Mouse (Mus musculus): ENCODE data around the gene Olfr283. TPM values are rescaled to one million over a fixed set of nuclear protein-coding genes. Genes with fewer than 3 reads are reported as not detected.

Olfr283 gene
- not detected for polyA plus RNA-seq (2014; fragmentation: Illumina TruSeq; extraction: RNeasy Lipid Tissue Mini Kit (QIAGEN cat#74804); ENCODE audit: low replicate concordance)

DNA sequence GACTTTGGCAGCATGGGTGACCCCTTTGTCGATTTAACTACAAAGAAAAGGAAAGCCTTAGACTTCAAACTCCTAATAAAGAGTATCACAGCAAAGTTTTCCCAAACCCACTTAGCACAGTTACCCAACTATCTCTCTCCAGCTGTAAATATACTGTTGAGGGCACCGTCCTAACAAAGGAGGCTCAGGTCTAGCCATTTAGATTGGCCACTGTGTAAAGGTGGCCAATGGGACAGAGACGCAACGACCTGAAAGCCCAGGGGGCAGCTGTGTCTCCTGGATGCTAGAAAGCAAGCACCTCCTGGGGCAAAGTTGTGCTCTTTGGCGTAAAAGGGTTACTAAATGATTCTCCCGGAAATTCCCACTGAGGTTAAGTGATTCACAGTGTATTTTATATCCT is at the start of gene Olfr283:
TSS of gene Olfr283 (minus strand) at position 101 of the 400 bp plus-strand sequence.

GRCm38 (mm10) chr15:98340887-98341286 is 39.9 kb downstream of the Olfr283 start, which contains the start of gene Olfr284:
Gene Olfr284, minus strand, starts transcription at chr15:98340987.

Other genes with a start within 250 kb of the Olfr283 start
- gene Asb8, start 215.3 kb downstream of the Olfr283 start, polyA plus RNA-seq (2014; fragmentation: Illumina TruSeq; extraction: RNeasy Lipid Tissue Mini Kit (QIAGEN cat#74804); ENCODE audit: low replicate concordance) = 21.4 TPM
- gene Ccdc184, start 213.8 kb downstream of the Olfr283 start, polyA plus RNA-seq (2014; fragmentation: Illumina TruSeq; extraction: RNeasy Lipid Tissue Mini Kit (QIAGEN cat#74804); ENCODE audit: low replicate concordance) = not detected
- not detected for gene Olfr288, start 185.4 kb downstream of the Olfr283 start, polyA plus RNA-seq (2014; fragmentation: Illumina TruSeq; extraction: RNeasy Lipid Tissue Mini Kit (QIAGEN cat#74804); ENCODE audit: low replicate concordance)
- gene Gm44579, start 160.0 kb downstream of the Olfr283 start, polyA plus RNA-seq (2014; fragmentation: Illumina TruSeq; extraction: RNeasy Lipid Tissue Mini Kit (QIAGEN cat#74804); ENCODE audit: low replicate concordance) = not detected
- not detected for gene Olfr287, start 159.9 kb downstream of the Olfr283 start, polyA plus RNA-seq (2014; fragmentation: Illumina TruSeq; extraction: RNeasy Lipid Tissue Mini Kit (QIAGEN cat#74804); ENCODE audit: low replicate concordance)
- gene Olfr286, start 146.5 kb downstream of the Olfr283 start, polyA plus RNA-seq (2014; fragmentation: Illumina TruSeq; extraction: RNeasy Lipid Tissue Mini Kit (QIAGEN cat#74804); ENCODE audit: low replicate concordance) = not detected
- not detected for gene H1fnt, start 123.7 kb downstream of the Olfr283 start, polyA plus RNA-seq (2014; fragmentation: Illumina TruSeq; extraction: RNeasy Lipid Tissue Mini Kit (QIAGEN cat#74804); ENCODE audit: low replicate concordance)
- gene Zfp641, start 84.8 kb downstream of the Olfr283 start, polyA plus RNA-seq (2014; fragmentation: Illumina TruSeq; extraction: RNeasy Lipid Tissue Mini Kit (QIAGEN cat#74804); ENCODE audit: low replicate concordance) = 0.63 TPM
- not detected for gene Olfr285, start 63.6 kb downstream of the Olfr283 start, polyA plus RNA-seq (2014; fragmentation: Illumina TruSeq; extraction: RNeasy Lipid Tissue Mini Kit (QIAGEN cat#74804); ENCODE audit: low replicate concordance)
- gene Olfr284, start 40.0 kb downstream of the Olfr283 start, polyA plus RNA-seq (2014; fragmentation: Illumina TruSeq; extraction: RNeasy Lipid Tissue Mini Kit (QIAGEN cat#74804); ENCODE audit: low replicate concordance) = not detected
- gene Olfr282, start 50.3 kb upstream of the Olfr283 start, polyA plus RNA-seq (2014; fragmentation: Illumina TruSeq; extraction: RNeasy Lipid Tissue Mini Kit (QIAGEN cat#74804); ENCODE audit: low replicate concordance) = not detected
- gene Olfr281, start 71.6 kb upstream of the Olfr283 start, polyA plus RNA-seq (2014; fragmentation: Illumina TruSeq; extraction: RNeasy Lipid Tissue Mini Kit (QIAGEN cat#74804); ENCODE audit: low replicate concordance) = not detected
- gene OR5BS1P, start 89.0 kb upstream of the Olfr283 start, polyA plus RNA-seq (2014; fragmentation: Illumina TruSeq; extraction: RNeasy Lipid Tissue Mini Kit (QIAGEN cat#74804); ENCODE audit: low replicate concordance) = not detected
- not detected for gene Lalba, start 101.8 kb upstream of the Olfr283 start, polyA plus RNA-seq (2014; fragmentation: Illumina TruSeq; extraction: RNeasy Lipid Tissue Mini Kit (QIAGEN cat#74804); ENCODE audit: low replicate concordance)
- not detected for gene Olfr279, start 111.5 kb upstream of the Olfr283 start, polyA plus RNA-seq (2014; fragmentation: Illumina TruSeq; extraction: RNeasy Lipid Tissue Mini Kit (QIAGEN cat#74804); ENCODE audit: low replicate concordance)
- 28.5 TPM for gene Kansl2, start 153.3 kb upstream of the Olfr283 start, polyA plus RNA-seq (2014; fragmentation: Illumina TruSeq; extraction: RNeasy Lipid Tissue Mini Kit (QIAGEN cat#74804); ENCODE audit: low replicate concordance)
- gene Ccnt1, start 190.0 kb upstream of the Olfr283 start, polyA plus RNA-seq (2014; fragmentation: Illumina TruSeq; extraction: RNeasy Lipid Tissue Mini Kit (QIAGEN cat#74804); ENCODE audit: low replicate concordance) = 58.6 TPM
- gene 4930415O20Rik, start 190.1 kb upstream of the Olfr283 start, polyA plus RNA-seq (2014; fragmentation: Illumina TruSeq; extraction: RNeasy Lipid Tissue Mini Kit (QIAGEN cat#74804); ENCODE audit: low replicate concordance) = not detected
- 3.0 TPM for gene Adcy6, start 229.1 kb upstream of the Olfr283 start, polyA plus RNA-seq (2014; fragmentation: Illumina TruSeq; extraction: RNeasy Lipid Tissue Mini Kit (QIAGEN cat#74804); ENCODE audit: low replicate concordance)
- 0.22 TPM for gene Cacnb3, start 249.9 kb upstream of the Olfr283 start, polyA plus RNA-seq (2014; fragmentation: Illumina TruSeq; extraction: RNeasy Lipid Tissue Mini Kit (QIAGEN cat#74804); ENCODE audit: low replicate concordance)